Comparison of ENCODE assay signal across 8 mouse cellular contexts in genomic region chr8:70841147-70842072, GRCm38 (mm10). TPM values are rescaled to one million over a fixed set of nuclear protein-coding genes. Genes with fewer than 3 reads are reported as not detected.
A peak's percentile ranks its signal among the peaks of the same experiment; 100 is the strongest.
DNase-seq lines count a peak whose midpoint lies in the region; ATAC-seq lines count a peak whose summit lies in the region.

No protein-coding gene starts in this region.

- H3K9me3 ChIP-seq in embryonic facial prominence, embryonic 10.5 days, result no peaks in the 10 kb centered on the region
- H3K9me3 ChIP-seq in heart, embryonic 12.5 days (replicated peaks), result no peaks in the 10 kb centered on the region
- no peaks in the 10 kb centered on the region for H3K9me3 ChIP-seq in liver, embryonic 12.5 days (replicated peaks)
- H3K9me3 ChIP-seq in stomach, embryonic 14.5 days (ENCODE audit: control insufficient read depth, low read depth, low read length), result no peaks in the 10 kb centered on the region

- H3K9ac ChIP-seq in heart, embryonic 12.5 days, result no peak overlapping the region
- peak overlapping the region; percentile 83 for H3K9ac ChIP-seq in liver, embryonic 12.5 days
- H3K9ac ChIP-seq in stomach, embryonic 14.5 days (replicated peaks; ENCODE audit: low read depth, low read length), result no peak overlapping the region

- peak; percentile 57 for DNase-seq in 3134 (ENCODE audit: extremely low read depth, insufficient read length, low spot score)
- peak; percentile 76 for DNase-seq in adrenal gland, adult 8-10 months
- peak; percentile 94 for DNase-seq in embryonic facial prominence, embryonic 10.5 days (ENCODE audit: low spot score)
- DNase-seq in kidney, postnatal 10 days, result peak; percentile 94
- peak; percentile 79 to 87 for DNase-seq in natural killer cell, adult 2 months (ENCODE audit: low spot score in 2 of 2)

- H3K27ac ChIP-seq in embryonic facial prominence, embryonic 10.5 days (replicated peaks), result peak overlapping the region; percentile 52
- H3K27ac ChIP-seq in heart, embryonic 12.5 days (ENCODE audit: poor library complexity, severe bottlenecking), result no peak overlapping the region
- peak overlapping the region; percentile 99 for H3K27ac ChIP-seq in liver, embryonic 12.5 days
- no peak overlapping the region for H3K27ac ChIP-seq in stomach, embryonic 14.5 days (ENCODE audit: low read length)

- peak overlapping the region; percentile 23 for H3K4me2 ChIP-seq in heart, embryonic 12.5 days
- peak overlapping the region; percentile 81 for H3K4me2 ChIP-seq in liver, embryonic 12.5 days
- peak overlapping the region; percentile 25; the same call in 1 of the 2 replicates for H3K4me2 ChIP-seq in stomach, embryonic 14.5 days (replicated peaks; ENCODE audit: low read depth, low read length)

- H3K4me1 ChIP-seq in embryonic facial prominence, embryonic 10.5 days, result peaks cover 44% of the 10 kb centered on the region
- peaks cover 12% of the 10 kb centered on the region for H3K4me1 ChIP-seq in heart, embryonic 12.5 days (replicated peaks)
- peaks cover 87% of the 10 kb centered on the region for H3K4me1 ChIP-seq in liver, embryonic 12.5 days
- peaks cover 5% of the 10 kb centered on the region; the same call in 1 of the 2 replicates for H3K4me1 ChIP-seq in stomach, embryonic 14.5 days (ENCODE audit: control insufficient read depth, insufficient read depth, low read length)

- H3K27me3 ChIP-seq in embryonic facial prominence, embryonic 10.5 days (replicated peaks; ENCODE audit: low read depth, poor library complexity, severe bottlenecking), result peaks cover 19% of the 10 kb centered on the region; the same call in 1 of the 2 replicates
- H3K27me3 ChIP-seq in heart, embryonic 12.5 days (replicated peaks), result peaks cover 34% of the 10 kb centered on the region
- H3K27me3 ChIP-seq in liver, embryonic 12.5 days (replicated peaks), result peaks cover 4% of the 10 kb centered on the region
- H3K27me3 ChIP-seq in stomach, embryonic 14.5 days (ENCODE audit: control insufficient read depth, insufficient read depth, low read length), result no peaks in the 10 kb centered on the region

- ATAC-seq in heart, embryonic 12.5 days (ENCODE audit: insufficient number of reproducible peaks, low FRiP score), result no peak
- ATAC-seq in liver, embryonic 12.5 days, result peak; percentile 49
- ATAC-seq in stomach, embryonic 14.5 days (ENCODE audit: insufficient number of reproducible peaks, insufficient read depth, low FRiP score, low read depth), result no peak

- H3K36me3 ChIP-seq in embryonic facial prominence, embryonic 10.5 days (replicated peaks), result peaks cover 7% of the 10 kb centered on the region; the same call in 1 of the 2 replicates
- no peaks in the 10 kb centered on the region for H3K36me3 ChIP-seq in heart, embryonic 12.5 days
- H3K36me3 ChIP-seq in liver, embryonic 12.5 days, result peaks cover 10% of the 10 kb centered on the region
- H3K36me3 ChIP-seq in stomach, embryonic 14.5 days (ENCODE audit: control insufficient read depth, insufficient read depth, low read length), result no peaks in the 10 kb centered on the region

- H3K4me3 ChIP-seq in embryonic facial prominence, embryonic 10.5 days, result peak overlapping the region; percentile 19; the same call in 1 of the 2 replicates
- no peak overlapping the region for H3K4me3 ChIP-seq in heart, embryonic 12.5 days
- H3K4me3 ChIP-seq in liver, embryonic 12.5 days, result peak overlapping the region; percentile 61
- no peak overlapping the region for H3K4me3 ChIP-seq in stomach, embryonic 14.5 days (ENCODE audit: low read depth, low read length)

- WGBS in embryonic facial prominence, embryonic 10.5 days, result 40% methylated on average over 22 of the region's 22 CpGs
- WGBS in heart, embryonic 12.5 days, result 31% methylated on average over 22 of the region's 22 CpGs
- 12% methylated on average over 22 of the region's 22 CpGs for WGBS in liver, embryonic 12.5 days (ENCODE audit: insufficient replicate concordance)
- 24% methylated on average over 22 of the region's 22 CpGs for WGBS in stomach, embryonic 14.5 days

RNA-seq across cellular contexts. Expression of gene Arrdc2, which starts 1.9 kb away (rescaled TPM):
- 10 to 100 TPM; 11.7 to 17.7 (median 14.5) TPM for total RNA-seq in adrenal gland, adult 8-10 months (2022)
- polyA plus RNA-seq in embryonic facial prominence, embryonic 10.5 days (2016; fragmentation: Nextera tagmentation; extraction: Ambion mirVana), result 5.1 and 5.8 TPM in 2 replicates
- 2.5 and 2.7 TPM in 2 replicates for polyA plus RNA-seq in heart, embryonic 12.5 days (2016; fragmentation: Nextera tagmentation; extraction: Ambion mirVana)
- polyA plus RNA-seq in liver, embryonic 12.5 days (2016; fragmentation: Nextera tagmentation; extraction: Ambion mirVana), result 16.1 and 17.8 TPM in 2 replicates
- polyA plus RNA-seq in stomach, embryonic 14.5 days (2014; fragmentation: Nextera tagmentation; extraction: Ambion mirVana), result 5.8 and 8.7 TPM in 2 replicates

RNA-seq across cellular contexts. Expression of gene Kcnn1, which starts 21.6 kb away (rescaled TPM):
- 1 to 10 TPM; 4.2 to 4.7 (median 4.4) TPM for total RNA-seq in adrenal gland, adult 8-10 months (2022)
- 4.7 and 5.1 TPM in 2 replicates for polyA plus RNA-seq in embryonic facial prominence, embryonic 10.5 days (2016; fragmentation: Nextera tagmentation; extraction: Ambion mirVana)
- polyA plus RNA-seq in heart, embryonic 12.5 days (2016; fragmentation: Nextera tagmentation; extraction: Ambion mirVana), result 1.7 and 1.8 TPM in 2 replicates
- polyA plus RNA-seq in liver, embryonic 12.5 days (2016; fragmentation: Nextera tagmentation; extraction: Ambion mirVana), result 0.55 and 0.72 TPM in 2 replicates
- 1.6 and 2.1 TPM in 2 replicates for polyA plus RNA-seq in stomach, embryonic 14.5 days (2014; fragmentation: Nextera tagmentation; extraction: Ambion mirVana)

RNA-seq across cellular contexts. Expression of gene Ccdc124, which starts 32.3 kb away (rescaled TPM):
- 10 to 100 TPM; 48.5 to 68.7 (median 51.3) TPM for total RNA-seq in adrenal gland, adult 8-10 months (2022)
- polyA plus RNA-seq in embryonic facial prominence, embryonic 10.5 days (2016; fragmentation: Nextera tagmentation; extraction: Ambion mirVana), result 173 and 179 TPM in 2 replicates
- 81.8 and 87.0 TPM in 2 replicates for polyA plus RNA-seq in heart, embryonic 12.5 days (2016; fragmentation: Nextera tagmentation; extraction: Ambion mirVana)
- 78.8 and 81.1 TPM in 2 replicates for polyA plus RNA-seq in liver, embryonic 12.5 days (2016; fragmentation: Nextera tagmentation; extraction: Ambion mirVana)
- polyA plus RNA-seq in stomach, embryonic 14.5 days (2014; fragmentation: Nextera tagmentation; extraction: Ambion mirVana), result 92.1 and 102 TPM in 2 replicates

RNA-seq across cellular contexts. Expression of gene Il12rb1, which starts 33.2 kb away (rescaled TPM):
- under 1 TPM; 0.11 to 0.75 (median 0.22) TPM for total RNA-seq in adrenal gland, adult 8-10 months (2022)
- polyA plus RNA-seq in embryonic facial prominence, embryonic 10.5 days (2016; fragmentation: Nextera tagmentation; extraction: Ambion mirVana), result not detected in 2 replicates
- polyA plus RNA-seq in heart, embryonic 12.5 days (2016; fragmentation: Nextera tagmentation; extraction: Ambion mirVana), result not detected in 2 replicates
- 0.18 and 0.22 TPM in 2 replicates for polyA plus RNA-seq in liver, embryonic 12.5 days (2016; fragmentation: Nextera tagmentation; extraction: Ambion mirVana)
- 0.59 TPM in 1 of 2 replicates, not detected in the other for polyA plus RNA-seq in stomach, embryonic 14.5 days (2014; fragmentation: Nextera tagmentation; extraction: Ambion mirVana)

RNA-seq across cellular contexts. Expression of gene Mast3, which starts 36.6 kb away (rescaled TPM):
- 10 to 100 TPM; 17.8 to 37.7 (median 26.5) TPM for total RNA-seq in adrenal gland, adult 8-10 months (2022)
- polyA plus RNA-seq in embryonic facial prominence, embryonic 10.5 days (2016; fragmentation: Nextera tagmentation; extraction: Ambion mirVana), result 12.4 and 13.9 TPM in 2 replicates
- polyA plus RNA-seq in heart, embryonic 12.5 days (2016; fragmentation: Nextera tagmentation; extraction: Ambion mirVana), result 7.2 and 8.1 TPM in 2 replicates
- polyA plus RNA-seq in liver, embryonic 12.5 days (2016; fragmentation: Nextera tagmentation; extraction: Ambion mirVana), result 9.8 and 10.4 TPM in 2 replicates
- polyA plus RNA-seq in stomach, embryonic 14.5 days (2014; fragmentation: Nextera tagmentation; extraction: Ambion mirVana), result 10.7 and 13.2 TPM in 2 replicates

Comparison
In these comparisons a context has a peak if more than half of its experiments do, and no peak if none do; other contexts are left out.
1. H3K27ac ChIP-seq: peak in embryonic facial prominence, embryonic 10.5 days (single experiment) and liver, embryonic 12.5 days (single experiment); none in heart, embryonic 12.5 days (single experiment) and stomach, embryonic 14.5 days (single experiment).
2. H3K4me3 ChIP-seq: peak in embryonic facial prominence, embryonic 10.5 days (single experiment) and liver, embryonic 12.5 days (single experiment); none in heart, embryonic 12.5 days (single experiment) and stomach, embryonic 14.5 days (single experiment).
3. H3K4me2 ChIP-seq: peak in every context shown above with its lines; median percentile 81 in liver, embryonic 12.5 days; 25 in stomach, embryonic 14.5 days; 23 in heart, embryonic 12.5 days.
4. Peak in every context shown above with its lines, with median percentiles within 50 percentile points of each other: DNase-seq.